Mouse (Mus musculus) liver, embryonic 13.5 days (tissue): Measurements from ENCODE around the gene Padi4. TPM values are rescaled to one million over a fixed set of nuclear protein-coding genes. Genes with fewer than 3 reads are reported as not detected.

ENCODE experiments used
- ATAC-seq: fragments of 200-750 bp; cut with Nextera tagmentation; 2 replicates; pipeline ENCODE4 v1.8.0; 2017; ENCODE audit warnings: low read depth, mild to moderate bottlenecking, moderate number of reproducible peaks, moderate library complexity
- DNase-seq: peaks from one replicate; pipeline ENCODE4 v3.0.0; 2022
- H3K27ac ChIP-seq: fragments of 300-500 bp; sonication (generic); 2 replicates; pipeline ENCODE4 v1.5.1; 2015; ENCODE audit warnings: moderate library complexity, mild to moderate bottlenecking, inconsistent platforms
- H3K27me3 ChIP-seq: fragments of 300-500 bp; sonication (generic); 2 replicates; pipeline ENCODE4 v1.6.1; 2015; ENCODE audit warnings: mild to moderate bottlenecking, inconsistent platforms
- H3K36me3 ChIP-seq: fragments of 300-500 bp; sonication (generic); 2 replicates; pipeline ENCODE4 v1.6.1; 2015; ENCODE audit warnings: mild to moderate bottlenecking, inconsistent platforms
- H3K4me1 ChIP-seq: fragments of 300-500 bp; sonication (generic); replicated peaks from 2 replicates; pipeline ENCODE4 v1.6.1; 2015; ENCODE audit warnings: inconsistent platforms
- H3K4me2 ChIP-seq: fragments of 300-500 bp; sonication (generic); 2 replicates; pipeline ENCODE4 v1.6.1; 2015; ENCODE audit warnings: inconsistent platforms, mild to moderate bottlenecking, moderate library complexity
- H3K4me3 ChIP-seq: fragments of 300-500 bp; sonication (generic); replicated peaks from 2 replicates; pipeline ENCODE4 v1.5.1; 2015; ENCODE audit warnings: mild to moderate bottlenecking, inconsistent platforms
- H3K9ac ChIP-seq: fragments of 300-500 bp; sonication (generic); 2 replicates; pipeline ENCODE4 v1.6.1; 2015; ENCODE audit warnings: mild to moderate bottlenecking, inconsistent platforms
- H3K9me3 ChIP-seq: fragments of 300-500 bp; sonication (generic); replicated peaks from 2 replicates; pipeline ENCODE4 v1.6.1; 2016; ENCODE audit warnings: inconsistent platforms
- WGBS: fragments of 180-500 bp; shearing (Covaris S2); methylation state at CpG from one replicate; pipeline ENCODE4 v1.1.7; 2015; ENCODE audit not compliant: insufficient replicate concordance; 5-methylcytosine and 5-hydroxymethylcytosine counted together
- microRNA-seq: library from miRNA; unstranded; fragments of <30 nt; microRNA quantifications from one replicate; pipeline ENCODE4, GENCODE M21; 2016
- polyA plus RNA-seq: library from polyadenylated mRNA; unstranded; fragments of >200 nt; fragmentation: Nextera tagmentation; extraction: Ambion mirVana; gene quantifications from 2 replicates; pipeline ENCODE4 v1.2.1, GENCODE M21; 2015

The Padi4 gene
- polyA plus RNA-seq, 1 experiment from 2014 or later, result 0.37 TPM

- ATAC-seq, result peak; percentile 15
- Histone ChIP-seq H3K27me3 (no peaks in the 10 kb centered on the region), H3K9ac (peak overlapping the region; percentile 98), H3K9me3 (no peaks in the 10 kb centered on the region), H3K36me3 (peaks cover 33% of the 10 kb centered on the region), H3K4me3 (peak overlapping the region; percentile 95), H3K4me1 (peaks cover 76% of the 10 kb centered on the region), H3K27ac (peak overlapping the region; percentile 97), H3K4me2 (peak overlapping the region; percentile 96)
- DNase-seq, result no peak
- WGBS, result 0% methylated on average over 63 of the region's 107 CpGs
Observed at GRCm38 (mm10) chr4:140701716-140702561, 72.1 kb downstream of the Padi4 start.

GRCm38 (mm10) chr4:140701049-140701715 lies 72.9 kb downstream of the Padi4 start:
- H3K4me1 ChIP-seq, result peaks cover 75% of the 10 kb centered on the region
- H3K4me3 ChIP-seq, result peak overlapping the region; percentile 95
- ATAC-seq (peak; percentile 74), DNase-seq (peak; percentile 71)
- H3K4me2 ChIP-seq, result peak overlapping the region; percentile 96
- no peaks in the 10 kb centered on the region for H3K27me3 ChIP-seq
- H3K36me3 ChIP-seq, result peaks cover 25% of the 10 kb centered on the region
- H3K9me3 ChIP-seq, result no peaks in the 10 kb centered on the region
- WGBS, result under 1% methylated on average over 61 of the region's 61 CpGs
- H3K27ac ChIP-seq, result peak overlapping the region; percentile 97
- peak overlapping the region; percentile 98 for H3K9ac ChIP-seq

GRCm38 (mm10) chr4:140700269-140701018 lies 73.6 kb downstream of the Padi4 start, which contains the start of gene Rcc2:
TSS of gene Rcc2 (plus strand) at chr4:140700541.
- Histone ChIP-seq H3K4me2 (peak within 1 kb of the TSS; percentile 96), H3K27ac (peak within 1 kb of the TSS; percentile 97), H3K4me1 (peaks cover 75% of the 10 kb centered on the region), H3K4me3 (peak within 1 kb of the TSS; percentile 95), H3K9me3 (no peaks in the 10 kb centered on the region), H3K27me3 (no peaks in the 10 kb centered on the region), H3K9ac (peak within 1 kb of the TSS; percentile 98), H3K36me3 (peaks cover 18% of the 10 kb centered on the region)
- DNase-seq (no peak), ATAC-seq (no peak)
- 5% methylated on average over 20 of the region's 20 CpGs for WGBS

GRCm38 (mm10) chr4:140699441-140700127 lies 74.5 kb downstream of the Padi4 start:
- peak overlapping the region; percentile 96 for H3K4me2 ChIP-seq
- DNase-seq (peak; percentile 83), ATAC-seq (peak; percentile 65)
- H3K4me1 ChIP-seq, result peaks cover 75% of the 10 kb centered on the region
- H3K9ac ChIP-seq, result peak overlapping the region; percentile 98
- 6% methylated on average over 29 of the region's 29 CpGs for WGBS
- H3K9me3 ChIP-seq, result no peaks in the 10 kb centered on the region
- peak overlapping the region; percentile 97 for H3K27ac ChIP-seq
- H3K4me3 ChIP-seq, result peak overlapping the region; percentile 95
- H3K27me3 ChIP-seq, result no peaks in the 10 kb centered on the region
- H3K36me3 ChIP-seq, result peaks cover 9% of the 10 kb centered on the region

Small RNAs within 50 kb of the gene (microRNA-seq; reads per million reads assigned to microRNA genes)
- not detected for gene Gm25951

Other genes with a start within 250 kb of the Padi4 start
- 2.6 and 2.7 TPM in 2 replicates for gene Arhgef10l, start 108.2 kb downstream of the Padi4 start, polyA plus RNA-seq
- gene Rcc2, start 73.7 kb downstream of the Padi4 start, polyA plus RNA-seq, result 20.6 and 25.7 TPM in 2 replicates
- gene Padi6, start 31.6 kb downstream of the Padi4 start, polyA plus RNA-seq, result not detected in 2 replicates
- 0.21 and 0.23 TPM in 2 replicates for gene Padi3, start 36.4 kb upstream of the Padi4 start, polyA plus RNA-seq
- 0.03 and 0.06 TPM in 2 replicates for gene Padi1, start 71.5 kb upstream of the Padi4 start, polyA plus RNA-seq
- gene Padi2, start 132.1 kb upstream of the Padi4 start, polyA plus RNA-seq, result 1.9 and 2.4 TPM in 2 replicates
- 242 TPM in 2 replicates for gene Sdhb, start 187.0 kb upstream of the Padi4 start, polyA plus RNA-seq
- gene Atp13a2, start 212.6 kb upstream of the Padi4 start, polyA plus RNA-seq, result 15.6 and 16.1 TPM in 2 replicates
- 21.8 and 22.5 TPM in 2 replicates for gene Mfap2, start 236.2 kb upstream of the Padi4 start, polyA plus RNA-seq